Mouse (Mus musculus) neutrophil, adult 59 days (primary cell): ENCODE measurements around the gene Fthl17b. TPM values are rescaled to one million over a fixed set of nuclear protein-coding genes. Genes with fewer than 3 reads are reported as not detected.

Source experiments
- total RNA-seq, 2 experiments: library from RNA; stranded (reverse); gene quantifications; 1 replicate in 1 of 2; 2 replicates in 1 of 2; pipeline ENCODE4 v1.2.4; 2023

Gene Fthl17b
- not detected for total RNA-seq

DNA sequence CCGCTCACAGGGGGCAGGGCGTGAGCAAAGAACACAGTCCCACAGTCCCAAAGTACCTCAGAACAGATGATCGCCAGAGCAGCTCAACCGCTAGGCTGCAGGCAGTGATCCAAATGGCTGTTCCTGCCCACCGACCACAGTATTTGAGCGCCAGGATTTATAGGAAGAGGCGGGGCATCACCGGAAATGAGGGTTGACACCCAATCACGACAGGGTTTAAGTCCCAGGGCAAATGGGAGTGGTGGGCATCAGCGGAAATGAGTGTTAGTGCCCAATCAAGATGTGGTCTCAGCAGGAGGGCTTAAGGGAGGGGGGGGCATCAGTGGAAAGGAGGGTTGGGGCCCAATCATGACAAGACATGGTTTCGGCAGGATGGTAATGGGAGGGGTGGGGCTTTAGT lies at the start of gene Fthl17b:
Fthl17b (minus strand) TSS at position 101 of the 400 bp plus-strand sequence.

GRCm38 (mm10) chrX:8986655-8987054 lies 23.9 kb upstream of the Fthl17b start, which contains the start of gene Fthl17d:
Gene Fthl17d, minus strand, starts transcription at chrX:8986755.

GRCm38 (mm10) chrX:8976459-8976858 lies 13.7 kb upstream of the Fthl17b start, which contains the start of gene Fthl17c:
Gene Fthl17c, minus strand, starts transcription at chrX:8976559.

Other genes with a start within 250 kb of the Fthl17b start
- gene Ssx9, start 214.5 kb downstream of the Fthl17b start, total RNA-seq = not detected
- not detected for gene Ssxb5, start 159.3 kb downstream of the Fthl17b start, total RNA-seq
- not detected for gene Gm6592, start 119.0 kb downstream of the Fthl17b start, total RNA-seq
- not detected for gene Gm5751, start 88.7 kb downstream of the Fthl17b start, total RNA-seq
- under 1 TPM; 0.29 to 0.44 TPM for gene B630019K06Rik, start 70.6 kb downstream of the Fthl17b start, total RNA-seq
- gene Fthl17c, start 13.6 kb upstream of the Fthl17b start, total RNA-seq = not detected
- gene Fthl17d, start 23.8 kb upstream of the Fthl17b start, total RNA-seq = not detected
- not detected for gene Fthl17e, start 70.5 kb upstream of the Fthl17b start, total RNA-seq
- not detected for gene Fthl17f, start 100.0 kb upstream of the Fthl17b start, total RNA-seq
- gene 4930402K13Rik, start 141.6 kb upstream of the Fthl17b start, total RNA-seq = not detected
- not detected for gene Lancl3, start 236.9 kb upstream of the Fthl17b start, total RNA-seq